Mouse (Mus musculus) left cerebral cortex, adult 2 months (tissue): ENCODE results near the gene Epha6. TPM values are rescaled to one million over a fixed set of nuclear protein-coding genes. Genes with fewer than 3 reads are reported as not detected.

Experiments
- DNase-seq, 2 experiments: peaks; one replicate each; pipeline ENCODE4 v3.0.0; 2021 to 2022; ENCODE audit warnings: low spot score in 2 of 2, mixed read lengths in 1 of 2; ENCODE audit errors: extremely low spot score in 1 of 2
- H3K27ac ChIP-seq: fragments of 200-600 bp; 2 replicates; pipeline ENCODE4 v1.8.1; 2022
- H3K4me3 ChIP-seq: fragments of 200-600 bp; 2 replicates; pipeline ENCODE4 v1.8.1; 2022
- CTCF ChIP-seq: fragments of 200-600 bp; IDR thresholded peaks from 2 replicates; pipeline ENCODE4 v1.8.1; 2022; ENCODE audit warnings: antibody characterized with exemption, mild to moderate bottlenecking, moderate library complexity
- intact Hi-C: fragments of 180-260 bp; cut with DNase I; formaldehyde crosslinking; loops from one replicate; pipeline ENCODE4 v1.15.1; 2025
- total RNA-seq, 2 experiments: library from RNA; stranded (reverse); gene quantifications; 2 replicates each; pipeline ENCODE4 v1.2.3; 2021

Gene Epha6
- total RNA-seq, 2 experiments from 2014 or later, result 74.8 to 84.8 TPM

GRCm38 (mm10) chr16:60475776-60476175 lies 129.6 kb downstream of the Epha6 start:
- no peak overlapping the region for H3K4me3 ChIP-seq
- no peak for TF ChIP-seq CTCF
- DNase-seq, result no peak
- intact Hi-C loops, result no loop called here
- H3K27ac ChIP-seq, result no peak overlapping the region

GRCm38 (mm10) chr16:60468200-60468785 lies 137.0 kb downstream of the Epha6 start:
- DNase-seq, result no peak
- intact Hi-C loops, result no loop called here
- TF ChIP-seq CTCF, result no peak

GRCm38 (mm10) chr16:60435283-60435682 lies 170.0 kb downstream of the Epha6 start:
- Histone ChIP-seq H3K27ac (no peak overlapping the region), H3K4me3 (no peak overlapping the region)
- intact Hi-C loops, result no loop called here
- peak in 1 of 2 experiments; percentile 10 for DNase-seq
- peak; percentile 39 for TF ChIP-seq CTCF

More at GRCm38 (mm10) chr16:60468200-60468785, 137.0 kb downstream of the Epha6 start:
- Histone ChIP-seq H3K4me3 (no peak overlapping the region), H3K27ac (no peak overlapping the region)

GRCm38 (mm10) chr16:60434241-60434640 lies 171.1 kb downstream of the Epha6 start:
- Histone ChIP-seq H3K27ac (no peak overlapping the region), H3K4me3 (no peak overlapping the region)
- intact Hi-C loops, result no loop called here
- no peak for DNase-seq
- no peak for TF ChIP-seq CTCF

- TF ChIP-seq CTCF, result no peak
- no peak for DNase-seq
- no peak overlapping the region for H3K4me3 ChIP-seq
- intact Hi-C loops, result no loop called here
- no peak overlapping the region for H3K27ac ChIP-seq
Measured at GRCm38 (mm10) chr16:60395306-60395705, 210.0 kb downstream of the Epha6 start.

- no peak for DNase-seq
- Histone ChIP-seq H3K4me3 (no peak overlapping the region), H3K27ac (no peak overlapping the region)
- intact Hi-C loops, result no loop called here
- no peak for TF ChIP-seq CTCF
Measured at GRCm38 (mm10) chr16:60392961-60393360, 212.4 kb downstream of the Epha6 start.

- TF ChIP-seq CTCF, result no peak
Measured at GRCm38 (mm10) chr16:60375147-60375546, 230.2 kb downstream of the Epha6 start.

GRCm38 (mm10) chr16:60283963-60284362 lies 321.4 kb downstream of the Epha6 start:
- Histone ChIP-seq H3K27ac (no peak overlapping the region), H3K4me3 (no peak overlapping the region)
- TF ChIP-seq CTCF, result no peak
- intact Hi-C loops, result no loop called here
- no peak for DNase-seq

More at GRCm38 (mm10) chr16:60375147-60375546, 230.2 kb downstream of the Epha6 start:
- intact Hi-C loops, result no loop called here
- Histone ChIP-seq H3K27ac (no peak overlapping the region), H3K4me3 (no peak overlapping the region)
- no peak for DNase-seq

GRCm38 (mm10) chr16:60274109-60274508 lies 331.2 kb downstream of the Epha6 start:
- TF ChIP-seq CTCF, result no peak
- H3K27ac ChIP-seq, result no peak overlapping the region
- DNase-seq, result no peak
- H3K4me3 ChIP-seq, result no peak overlapping the region
- intact Hi-C loops, result no loop called here

- Histone ChIP-seq H3K4me3 (no peak overlapping the region), H3K27ac (no peak overlapping the region)
- no peak for TF ChIP-seq CTCF
- no peak for DNase-seq
- intact Hi-C loops, result no loop called here
Measured at GRCm38 (mm10) chr16:60266367-60267351, 338.7 kb downstream of the Epha6 start.

- no peak for DNase-seq
- no peak overlapping the region for H3K27ac ChIP-seq
- H3K4me3 ChIP-seq, result no peak overlapping the region
- intact Hi-C loops, result no loop called here
- no peak for TF ChIP-seq CTCF
Measured at GRCm38 (mm10) chr16:60264719-60265508, 340.4 kb downstream of the Epha6 start.
